Mouse (Mus musculus) CH12.LX (cell line): ENCODE measurements around the gene Akirin2. TPM values are rescaled to one million over a fixed set of nuclear protein-coding genes. Genes with fewer than 3 reads are reported as not detected.

ENCODE experiments used
- DNase-seq: peaks from one replicate; pipeline ENCODE4 v3.0.0-alpha.2; 2013; ENCODE audit errors: extremely low read depth
- H3K27ac ChIP-seq: 2 replicates; pipeline ENCODE4 v1.5.1; 2012; ENCODE audit warnings: low read depth, mild to moderate bottlenecking, control low read depth, moderate library complexity; ENCODE audit not compliant: insufficient read depth
- H3K27me3 ChIP-seq: replicated peaks from 2 replicates; pipeline ENCODE3; 2012; ENCODE audit warnings: inconsistent platforms
- H3K36me3 ChIP-seq, 2 experiments: replicated peaks in 1 of 2; 2 replicates each; pipeline versions ENCODE3 to v1.6.1; 2012; ENCODE audit warnings: inconsistent platforms in 1 of 2, low read length in 1 of 2, mild to moderate bottlenecking in 1 of 2, mixed read lengths in 1 of 2, moderate library complexity in 1 of 2; ENCODE audit not compliant: control insufficient read depth in 1 of 2, insufficient read depth in 1 of 2
- H3K4me1 ChIP-seq, 2 experiments: 2 replicates each; pipeline ENCODE4 v1.6.1; 2012; ENCODE audit warnings: inconsistent platforms in 1 of 2, moderate library complexity in 1 of 2; ENCODE audit not compliant: insufficient read depth in 2 of 2, control insufficient read depth in 1 of 2
- H3K4me2 ChIP-seq: 2 replicates; pipeline ENCODE4 v1.6.1; 2012; ENCODE audit warnings: low read depth, mild to moderate bottlenecking, control low read depth; ENCODE audit not compliant: poor library complexity, insufficient read depth, severe bottlenecking
- H3K4me3 ChIP-seq, 3 experiments: fragments of 150-350 bp in 1 of 3; sonication (generic) in 1 of 3; replicated peaks in 1 of 3; 2 replicates each; pipeline versions ENCODE3 to v1.5.1; 2011 to 2012; ENCODE audit warnings: low read depth in 2 of 3, low read length in 2 of 3, mild to moderate bottlenecking in 2 of 3, moderate library complexity in 2 of 3, control low read depth in 1 of 3, improper control_type of control experiment in 1 of 3, inconsistent platforms in 1 of 3, mixed read lengths in 1 of 3; ENCODE audit not compliant: poor library complexity in 1 of 3
- H3K79me2 ChIP-seq: replicated peaks from 2 replicates; pipeline ENCODE4 v1.6.1; 2012; ENCODE audit warnings: mild to moderate bottlenecking, moderate library complexity; ENCODE audit not compliant: control insufficient read depth, poor library complexity, insufficient read depth, severe bottlenecking; ENCODE audit errors: extremely low read depth
- H3K9ac ChIP-seq: 2 replicates; pipeline ENCODE4 v1.6.1; 2012; ENCODE audit warnings: low read depth, mild to moderate bottlenecking, control low read depth, moderate library complexity; ENCODE audit not compliant: insufficient read depth
- H3K9me3 ChIP-seq: replicated peaks from 2 replicates; pipeline ENCODE3; 2012; ENCODE audit warnings: low read length, inconsistent platforms, mixed read lengths
- CHD2 ChIP-seq: IDR thresholded peaks from 2 replicates; pipeline ENCODE4 v1.6.1; 2011; ENCODE audit warnings: low read length, improper control_type of control experiment
- E2F4 ChIP-seq: IDR thresholded peaks from 2 replicates; pipeline ENCODE4 v1.6.1; 2011; ENCODE audit warnings: low read depth, low read length, improper control_type of control experiment; ENCODE audit not compliant: insufficient replicate concordance
- ELF1 ChIP-seq: IDR thresholded peaks from 2 replicates; pipeline ENCODE4 v1.6.1; 2014; ENCODE audit warnings: low read depth, mild to moderate bottlenecking, inconsistent platforms, low read length, improper control_type of control experiment
- EP300 ChIP-seq: IDR thresholded peaks from 2 replicates; pipeline ENCODE4 v1.6.1; 2011; ENCODE audit warnings: low read length, improper control_type of control experiment
- GABPA ChIP-seq: IDR thresholded peaks from 2 replicates; pipeline ENCODE4 v1.6.1; 2012; ENCODE audit warnings: low read depth, low read length, improper control_type of control experiment, inconsistent platforms; ENCODE audit not compliant: insufficient replicate concordance
- HCFC1 ChIP-seq: IDR thresholded peaks from 2 replicates; pipeline ENCODE4 v1.6.1; 2012; ENCODE audit warnings: low read depth, mild to moderate bottlenecking, inconsistent platforms, low read length, improper control_type of control experiment
- IRF4 ChIP-seq: IDR thresholded peaks from 2 replicates; pipeline ENCODE4 v1.6.1; 2014; ENCODE audit warnings: low read depth, mild to moderate bottlenecking, inconsistent platforms, low read length, improper control_type of control experiment
- KAT2A ChIP-seq: IDR thresholded peaks from 2 replicates; pipeline ENCODE4 v1.6.1; 2012; ENCODE audit warnings: low read length, improper control_type of control experiment, inconsistent platforms; ENCODE audit not compliant: insufficient replicate concordance
- MAFK ChIP-seq: IDR thresholded peaks from 2 replicates; pipeline ENCODE4 v1.6.1; 2011; ENCODE audit warnings: low read length, improper control_type of control experiment; ENCODE audit not compliant: insufficient replicate concordance
- MAX ChIP-seq: IDR thresholded peaks from 2 replicates; pipeline ENCODE4 v1.6.1; 2011; ENCODE audit warnings: low read length, improper control_type of control experiment
- MEF2A ChIP-seq: IDR thresholded peaks from 2 replicates; pipeline ENCODE4 v1.6.1; 2014; ENCODE audit warnings: low read depth, mild to moderate bottlenecking, inconsistent platforms, low read length, improper control_type of control experiment, borderline replicate concordance
- MXI1 ChIP-seq: IDR thresholded peaks from 2 replicates; pipeline ENCODE4 v1.6.1; 2011; ENCODE audit warnings: mild to moderate bottlenecking, low read depth, low read length, improper control_type of control experiment
- MYC ChIP-seq: IDR thresholded peaks from 2 replicates; pipeline ENCODE4 v1.6.1; 2011; ENCODE audit warnings: low read depth, mild to moderate bottlenecking, improper control_type of control experiment, low read length
- NELFE ChIP-seq: IDR thresholded peaks from 2 replicates; pipeline ENCODE4 v1.6.1; 2011; ENCODE audit warnings: low read depth, low read length, improper control_type of control experiment
- NRF1 ChIP-seq: IDR thresholded peaks from 2 replicates; pipeline ENCODE4 v1.6.1; 2014; ENCODE audit warnings: low read depth, mild to moderate bottlenecking, inconsistent platforms, low read length, improper control_type of control experiment, moderate library complexity
- PAX5 ChIP-seq: IDR thresholded peaks from 2 replicates; pipeline ENCODE4 v1.6.1; 2012; ENCODE audit warnings: low read length, inconsistent platforms, mixed read lengths
- POLR2A ChIP-seq: IDR thresholded peaks from 2 replicates; pipeline ENCODE4 v1.6.1; 2011; ENCODE audit warnings: low read depth, mild to moderate bottlenecking, improper control_type of control experiment, low read length
- POLR2AphosphoS2 ChIP-seq: IDR thresholded peaks from 2 replicates; pipeline ENCODE4 v1.6.1; 2011; ENCODE audit warnings: low read depth, low read length, improper control_type of control experiment
- SIN3A ChIP-seq: IDR thresholded peaks from 2 replicates; pipeline ENCODE4 v1.6.1; 2012; ENCODE audit warnings: low read length, improper control_type of control experiment, inconsistent platforms
- SMC3 ChIP-seq: IDR thresholded peaks from 2 replicates; pipeline ENCODE4 v1.6.1; 2011; ENCODE audit warnings: low read depth, low read length, improper control_type of control experiment
- TBP ChIP-seq: conservative IDR thresholded peaks from 2 replicates; pipeline ENCODE4 v1.6.1; 2011; ENCODE audit warnings: low read depth, low read length, improper control_type of control experiment
- TCF12 ChIP-seq: IDR thresholded peaks from 2 replicates; pipeline ENCODE4 v1.6.1; 2014; ENCODE audit warnings: low read depth, mild to moderate bottlenecking, inconsistent platforms, low read length, improper control_type of control experiment
- UBTF ChIP-seq: IDR thresholded peaks from 2 replicates; pipeline ENCODE4 v1.6.1; 2012; ENCODE audit warnings: low read depth, mild to moderate bottlenecking, inconsistent platforms, low read length, improper control_type of control experiment, moderate library complexity
- USF1 ChIP-seq: IDR thresholded peaks from 2 replicates; pipeline ENCODE4 v1.6.1; 2014; ENCODE audit warnings: low read depth, mild to moderate bottlenecking, inconsistent platforms, low read length, improper control_type of control experiment
- ZC3H11A ChIP-seq: IDR thresholded peaks from 2 replicates; pipeline ENCODE4 v1.6.1; 2012; ENCODE audit warnings: low read depth, mild to moderate bottlenecking, inconsistent platforms, low read length, improper control_type of control experiment
- ZMIZ1 ChIP-seq: IDR thresholded peaks from 2 replicates; pipeline ENCODE4 v1.6.1; 2012; ENCODE audit warnings: low read depth, mild to moderate bottlenecking, inconsistent platforms, low read length, improper control_type of control experiment
- ZNF384 ChIP-seq: IDR thresholded peaks from 2 replicates; pipeline ENCODE4 v1.6.1; 2012; ENCODE audit warnings: low read depth, low read length, improper control_type of control experiment, inconsistent platforms
- dilution Hi-C: fragments of 300-500 bp; cut with MboI; formaldehyde crosslinking; loops from 2 replicates; pipeline ENCODE4 v1.14.3; 2020; ENCODE audit warnings: low sequenced_read_pairs; ENCODE audit not compliant: extremely low pct_unique_long_range_greater_than_20kb, extremely low pct_ligation_motif_present
- in situ Hi-C: fragments of 300-500 bp; cut with MboI; formaldehyde crosslinking; loops from 3 replicates; pipeline ENCODE4 v1.14.3; 2019; ENCODE audit warnings: low sequenced_read_pairs, low pct_ligation_motif_present, low pct_unique_long_range_greater_than_20kb, mixed read lengths
- polyA plus RNA-seq: library from polyadenylated mRNA; unstranded; fragments of >175 nt; gene quantifications from 2 replicates; pipeline ENCODE4 v1.2.1, GENCODE M21; 2012; ENCODE audit warnings: low read depth; ENCODE audit not compliant: insufficient read length
- total RNA-seq, 2 experiments: library from RNA; depleted of rRNA; stranded (reverse); fragments of 300-350 nt in 1 of 2; fragments of >200 nt in 1 of 2; gene quantifications; 2 replicates each; pipeline ENCODE4 v1.2.3; 2012 to 2014

The Akirin2 gene
- total and polyA plus RNA-seq, 3 experiments: 30.4 to 60.6 (median 52.3) TPM

- no peak overlapping the region for H3K27ac ChIP-seq
- in situ Hi-C loops (no loop called here), dilution Hi-C loops (no loop called here)
- H3K4me1 ChIP-seq: peaks cover 0 to 37% of the 10 kb centered on the region in 2 experiments; a peak in 2 of 4 replicates
- peak overlapping the region; percentile 69 for H3K4me2 ChIP-seq
- H3K27me3 ChIP-seq: no peaks in the 10 kb centered on the region
- peak; percentile 16 for DNase-seq
- H3K9ac ChIP-seq: peak overlapping the region; percentile 92
- H3K9me3 ChIP-seq: no peaks in the 10 kb centered on the region
- TF ChIP-seq PAX5 (no peak), GABPA (no peak), SMC3 (no peak), ZNF384 (no peak), MAX (no peak), MYC (no peak)
- peaks cover 51% of the 10 kb centered on the region for H3K79me2 ChIP-seq
- peaks cover 10 to 34% of the 10 kb centered on the region in 2 experiments for H3K36me3 ChIP-seq
- H3K4me3 ChIP-seq: peak overlapping the region; percentile 89 to 100 (median 90)
Measured at GRCm38 (mm10) chr4:34613571-34614145, 62.9 kb downstream of the Akirin2 start.

- Histone ChIP-seq H3K27ac (peak within 1 kb of the TSS; percentile 57; the same call in 1 of the 2 replicates), H3K4me2 (peak within 1 kb of the TSS; percentile 81), H3K4me3 (peak within 1 kb of the TSS; percentile 89 to 100 (median 90)), H3K9ac (peak within 1 kb of the TSS; percentile 92), H3K4me1 (peaks cover 0 to 37% of the 10 kb centered on the region in 2 experiments; a peak in 2 of 4 replicates), H3K9me3 (no peaks in the 10 kb centered on the region), H3K36me3 (peaks cover 5 to 28% of the 10 kb centered on the region in 2 experiments), H3K79me2 (peaks cover 51% of the 10 kb centered on the region)
- peak; percentile 88 for DNase-seq
- in situ Hi-C loops: no loop called here
- dilution Hi-C loops: no loop called here
- peak; percentile 84; the same call in 1 of the 2 replicates for TF ChIP-seq KAT2A
- TF ChIP-seq E2F4: 0 out of 2 replicates have a peak, but pooled peaks have one; percentile 59
- TF ChIP-seq IRF4: peak; percentile 64
- no peak for TF ChIP-seq EP300
- TF ChIP-seq HCFC1: peak; percentile 89
- TF ChIP-seq UBTF: no peak
- TF ChIP-seq USF1: no peak
- no peak for TF ChIP-seq SMC3
- peak; percentile 93 for TF ChIP-seq NRF1
- no peak; the same call in 1 of the 2 replicates for TF ChIP-seq MYC
- peak; percentile 95 for TF ChIP-seq NELFE
- TF ChIP-seq MAX: peak; percentile 89
- 0 out of 2 replicates have a peak, but pooled peaks have one; percentile 61 for TF ChIP-seq TBP
- peak; percentile 94 for TF ChIP-seq ZMIZ1
- TF ChIP-seq PAX5: no peak
- TF ChIP-seq POLR2A: peak; percentile 95
- TF ChIP-seq ZC3H11A: no peak
- TF ChIP-seq TCF12: peak; percentile 94
- TF ChIP-seq ELF1: peak; percentile 95
- TF ChIP-seq POLR2AphosphoS2: peak; percentile 82; the same call in 1 of the 2 replicates
- TF ChIP-seq MXI1: peak; percentile 93
- peak; percentile 88 for TF ChIP-seq SIN3A
- no peak for TF ChIP-seq MAFK
- TF ChIP-seq MEF2A: peak; percentile 66
- no peak; the same call in 1 of the 2 replicates for TF ChIP-seq CHD2
- TF ChIP-seq, all 38 proteins: peak for 16
- no peaks in the 10 kb centered on the region for H3K27me3 ChIP-seq
Measured at GRCm38 (mm10) chr4:34614630-34615094, 63.9 kb downstream of the Akirin2 start, which contains the start of the genes Orc3 and Rars2. Orc3 (minus strand) TSS chr4:34614944. Rars2 (plus strand) TSS chr4:34614957.
